Mouse (Mus musculus) right cerebral cortex, adult 18-20 months (tissue): Measurements from ENCODE around the gene F2r.

Experiments used
- DNase-seq: peaks from one replicate; pipeline ENCODE4 v3.0.0; 2022; ENCODE audit warnings: mixed read lengths

Gene F2r

DNA sequence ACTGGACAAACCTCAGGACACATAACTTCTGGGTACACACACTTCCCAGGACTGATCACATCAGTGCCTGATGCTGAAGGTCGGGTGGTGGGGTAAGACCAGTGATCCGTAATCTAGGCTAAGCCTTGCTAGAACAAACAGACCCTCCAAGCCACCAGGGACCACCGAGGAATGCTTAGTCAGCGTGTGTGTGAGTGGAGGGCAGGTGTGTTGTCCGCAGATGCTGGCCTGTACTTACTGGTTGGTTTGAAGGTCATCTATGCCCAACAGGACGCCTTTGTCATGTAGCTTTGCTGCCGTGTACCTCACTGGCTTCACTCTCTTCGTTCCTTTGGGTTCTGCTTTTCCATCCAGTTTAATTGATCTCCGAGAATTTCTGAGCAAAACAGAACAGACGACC is 11.5 kb upstream of the F2r start:
- DNase-seq, result no peak

DNA sequence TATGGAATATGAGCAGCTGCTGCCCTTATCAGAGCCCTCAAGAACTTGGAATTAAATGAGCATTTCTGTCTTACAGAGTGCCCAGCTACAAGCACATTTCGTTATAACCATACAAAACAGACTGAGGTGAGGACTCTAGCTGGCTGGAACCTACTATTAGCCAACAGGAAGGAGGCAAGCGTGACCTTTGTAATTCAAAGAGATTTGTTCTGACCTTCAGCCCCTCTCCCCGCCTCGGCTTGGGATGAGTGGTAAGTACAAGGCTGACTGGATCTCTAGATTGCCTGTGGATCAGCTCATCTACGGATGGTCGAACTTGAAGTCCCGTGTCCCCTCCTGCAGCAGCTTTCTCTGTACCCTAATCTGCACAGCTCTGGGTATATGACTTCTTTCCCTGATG is 8.4 kb upstream of the F2r start:
- DNase-seq, result no peak

DNA sequence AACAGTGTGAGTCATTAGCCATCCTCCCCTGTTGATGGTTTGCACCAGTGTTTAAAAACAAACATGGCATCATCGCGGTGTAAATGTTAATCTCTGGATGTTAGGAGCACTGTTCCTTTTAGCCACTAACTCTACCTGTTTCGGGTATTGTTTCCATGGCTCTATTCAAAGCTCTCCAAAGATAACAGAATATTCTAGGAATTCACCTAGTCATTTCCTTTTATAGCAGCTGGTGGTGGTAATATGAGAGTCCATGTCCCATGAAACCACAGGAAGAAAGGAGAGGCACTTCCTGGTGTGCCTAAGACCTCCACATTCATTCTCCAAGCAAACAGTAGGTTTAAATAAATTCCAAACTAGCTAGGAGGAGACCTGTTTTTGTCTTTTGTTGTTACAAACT is 4.8 kb upstream of the F2r start:
- DNase-seq, result no peak

- DNase-seq, result no peak
Measured at GRCm38 (mm10) chr13:95621563-95621962, 3.3 kb upstream of the F2r start.

DNA sequence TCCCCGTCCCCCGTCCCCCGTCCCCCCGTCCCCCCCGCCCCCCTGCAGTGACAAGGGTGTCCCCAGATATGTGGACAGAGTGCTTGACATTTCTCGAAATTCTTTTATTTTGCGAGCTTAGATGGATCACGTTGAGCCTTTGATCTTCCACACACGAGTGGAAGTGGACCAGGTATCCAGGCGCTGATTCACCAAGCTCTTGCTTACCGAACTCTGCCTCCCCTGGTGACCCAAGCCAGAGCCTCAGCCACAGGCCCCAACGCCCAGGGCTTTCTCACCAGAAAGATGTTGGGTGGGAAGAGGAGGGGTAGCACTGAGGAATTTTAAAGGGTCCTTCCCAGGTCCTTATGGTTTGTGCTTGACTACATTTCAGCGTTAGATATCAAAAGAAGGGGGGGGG is 572 bp upstream of the F2r start:
- DNase-seq, result no peak

DNA sequence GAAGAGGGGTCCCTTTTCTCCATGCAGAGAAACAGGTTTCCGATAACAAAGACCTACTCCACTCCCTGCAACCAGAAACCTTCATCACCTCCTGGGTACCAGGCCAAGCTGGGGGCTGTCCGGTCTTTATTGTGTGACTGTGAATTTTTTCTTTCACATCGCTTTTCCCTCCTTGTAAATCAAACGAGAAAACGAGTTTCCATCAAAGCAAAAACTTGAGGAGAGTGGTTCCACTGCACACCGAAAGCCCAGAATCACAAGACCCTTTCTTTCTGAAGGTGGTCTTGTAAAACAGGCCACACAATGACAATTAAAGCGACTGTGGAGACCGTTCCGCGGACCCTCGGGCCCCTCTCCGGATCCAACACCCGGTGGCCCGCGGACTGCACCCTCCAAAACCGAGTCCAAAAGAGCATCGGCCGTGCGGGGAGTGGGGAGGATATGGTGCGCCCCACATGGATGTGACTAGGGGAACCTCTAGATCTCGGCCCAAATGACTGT is 566 bp downstream of the F2r start:
- DNase-seq, result no peak

DNA sequence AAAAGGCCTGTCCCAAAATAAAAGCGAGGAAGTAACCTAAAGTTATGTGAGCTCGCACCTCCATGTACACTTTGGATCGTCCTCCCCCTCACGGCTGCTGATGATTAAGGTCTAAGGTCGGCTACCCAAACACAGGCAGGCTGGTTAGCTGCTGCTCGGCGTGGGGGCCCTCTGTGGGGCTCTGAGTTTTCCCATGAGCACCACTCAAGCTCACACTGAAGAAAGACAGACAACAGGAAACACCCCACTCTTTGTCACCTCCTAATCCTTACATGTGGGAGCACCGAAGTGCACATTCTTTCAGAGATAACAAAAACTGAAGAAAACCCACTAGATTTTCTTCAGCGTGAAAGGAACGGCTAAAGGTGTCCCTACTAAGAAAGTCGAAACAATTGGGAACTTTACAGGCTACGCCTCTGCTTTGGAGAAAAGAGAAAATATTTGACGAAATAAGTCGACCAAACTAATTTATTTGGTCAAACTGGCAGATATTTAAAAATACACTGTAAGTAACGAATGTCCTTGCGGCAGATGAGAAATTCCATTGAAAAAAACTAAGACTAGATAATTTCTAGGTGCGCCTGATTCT is 1.1 kb downstream of the F2r start:
- DNase-seq, result no peak

GRCm38 (mm10) chr13:95616512-95616911 is 1.8 kb downstream of the F2r start:
- DNase-seq, result no peak

DNA sequence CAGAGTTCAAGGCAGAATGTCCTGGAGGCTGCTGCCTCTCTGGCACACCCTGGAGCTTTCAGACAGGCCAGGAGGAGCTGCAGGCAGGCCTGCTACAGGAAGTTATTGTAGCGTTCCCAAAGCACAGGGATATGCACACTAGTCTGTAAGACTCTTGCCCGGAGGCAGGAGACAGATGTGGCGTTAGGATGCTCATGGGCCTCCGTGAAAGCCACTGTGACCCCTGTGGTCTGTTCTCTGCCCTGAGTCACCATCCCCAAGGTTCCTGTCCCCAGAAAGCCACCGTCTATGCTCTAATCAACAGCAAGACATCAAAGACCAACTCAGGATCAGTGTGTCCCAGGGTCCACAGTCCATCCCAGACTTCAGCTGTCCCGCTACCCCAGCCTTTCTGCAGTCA is 3.5 kb downstream of the F2r start:
- DNase-seq, result no peak

- no peak for DNase-seq
Measured at GRCm38 (mm10) chr13:95612243-95612642, 6.0 kb downstream of the F2r start.

DNA sequence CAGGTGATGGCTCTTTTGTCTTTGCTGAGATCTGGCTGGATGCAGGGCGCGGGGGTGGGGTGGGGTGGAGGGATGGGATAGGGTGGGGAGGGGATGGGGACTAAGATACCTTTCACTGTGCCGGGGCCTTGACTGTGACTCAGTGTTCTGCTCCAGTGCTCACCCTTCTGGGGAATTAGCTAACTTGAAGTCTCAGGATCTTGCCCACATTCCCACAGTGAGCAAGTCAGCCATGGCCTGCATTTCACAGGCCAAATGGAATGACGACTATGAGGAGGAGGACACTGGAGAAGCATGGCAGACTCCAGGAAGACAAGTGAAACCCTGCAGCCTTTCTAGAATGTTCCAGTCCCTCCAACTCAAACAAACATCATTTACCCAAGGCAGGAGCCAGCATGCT is 6.5 kb downstream of the F2r start:
- DNase-seq, result no peak

GRCm38 (mm10) chr13:95610786-95611562 is 7.3 kb downstream of the F2r start:
- no peak for DNase-seq

DNA sequence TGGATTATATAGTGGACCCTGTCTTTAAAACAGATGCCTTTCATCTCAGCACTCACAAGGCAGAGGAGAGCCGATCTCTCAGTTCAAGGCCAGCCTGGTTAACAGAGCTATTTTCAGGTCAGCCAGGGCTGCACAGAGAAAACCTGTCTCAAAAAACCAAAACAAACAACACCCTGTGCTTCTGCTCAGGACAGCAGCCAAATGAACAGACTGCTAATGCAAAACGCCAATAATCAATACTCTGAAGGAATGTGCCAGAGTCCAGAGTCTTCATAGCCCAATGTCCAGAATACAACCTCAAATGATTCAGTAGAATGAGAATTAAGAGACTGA is 9.2 kb downstream of the F2r start:
- DNase-seq, result no peak

- no peak for DNase-seq
Measured at GRCm38 (mm10) chr13:95608416-95609087, 9.7 kb downstream of the F2r start.

GRCm38 (mm10) chr13:95607019-95607418 is 11.3 kb downstream of the F2r start:
- DNase-seq, result no peak

DNA sequence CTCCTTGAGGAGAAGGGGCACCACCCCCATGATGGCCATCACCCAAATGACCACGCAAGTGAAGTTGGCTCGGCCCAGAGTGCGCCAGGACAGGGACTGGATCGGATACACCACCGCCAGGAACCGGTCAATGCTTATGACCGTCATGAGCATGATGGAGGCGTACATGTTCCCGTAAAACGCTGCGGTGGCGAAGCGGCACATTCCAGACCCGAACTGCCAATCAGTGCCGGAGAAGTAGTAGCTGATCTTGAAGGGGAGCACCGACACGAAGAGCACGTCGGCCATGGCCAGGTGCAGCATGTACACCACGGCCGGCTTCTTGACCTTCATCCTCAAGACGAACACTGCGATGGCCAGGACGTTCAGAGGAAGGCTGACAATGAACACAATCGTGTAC is 14.0 kb downstream of the F2r start:
- no peak for DNase-seq

DNA sequence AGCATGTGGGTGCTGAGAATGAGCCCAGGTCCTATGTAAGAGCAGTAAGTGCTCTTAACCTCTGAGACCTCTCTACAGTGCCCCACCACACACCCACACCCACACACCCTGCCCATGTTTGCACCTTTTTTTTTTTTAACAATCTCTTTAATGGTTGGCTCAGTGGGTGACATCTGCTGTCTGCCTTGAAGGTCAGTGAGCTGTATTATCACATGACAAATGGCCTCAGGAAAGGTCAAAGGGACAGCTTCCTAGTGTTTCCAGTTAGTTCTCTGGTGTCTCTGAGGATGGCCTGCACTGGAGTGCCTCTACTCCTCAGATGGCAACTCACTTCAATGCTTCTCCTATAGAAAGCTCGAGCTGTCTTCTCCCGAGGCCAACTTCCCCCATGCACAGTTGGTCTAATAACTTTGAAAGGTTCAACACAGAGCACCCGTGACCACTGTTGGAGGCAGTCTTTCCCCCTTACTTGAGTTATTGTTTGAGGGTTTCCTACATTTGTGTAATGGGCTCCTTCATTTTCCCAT is 18.4 kb downstream of the F2r start:
- no peak for DNase-seq

DNA sequence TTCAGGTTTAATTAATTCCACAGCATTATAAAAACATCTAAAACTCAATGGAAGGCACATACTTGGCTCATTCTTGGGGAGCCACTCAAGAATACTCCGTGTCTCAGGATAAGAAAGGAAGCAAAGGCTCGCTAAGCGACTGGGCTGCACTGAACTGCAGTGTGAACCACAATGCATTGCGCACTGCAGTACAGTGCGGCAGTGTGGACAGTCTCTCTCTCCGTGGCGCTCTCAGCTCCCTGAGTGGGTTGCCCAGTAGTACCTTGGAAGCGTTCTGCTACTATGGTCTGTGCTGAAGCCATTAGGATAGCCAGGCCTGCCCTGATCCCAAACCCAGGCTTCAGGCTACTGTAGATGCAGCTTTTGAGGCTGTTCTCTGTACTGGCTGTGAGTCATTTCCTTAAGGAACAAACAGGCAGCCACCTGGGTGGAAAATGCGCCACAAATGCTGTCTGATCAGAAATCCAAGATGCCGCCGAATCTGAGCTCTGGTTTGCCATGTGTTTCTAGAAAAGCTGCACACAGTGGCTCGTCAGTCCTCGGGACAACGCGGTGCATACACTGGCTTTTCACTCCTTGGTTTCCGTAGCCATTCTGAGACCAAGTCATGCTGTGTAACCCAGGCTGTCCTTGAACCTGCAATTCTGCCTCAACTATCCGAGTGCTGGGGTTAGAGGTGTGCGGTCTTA is 19.9 kb downstream of the F2r start:
- no peak for DNase-seq

GRCm38 (mm10) chr13:95597578-95597977 is 20.7 kb downstream of the F2r start:
- no peak for DNase-seq

- DNase-seq, result no peak
Measured at GRCm38 (mm10) chr13:95596689-95597088, 21.6 kb downstream of the F2r start.

DNA sequence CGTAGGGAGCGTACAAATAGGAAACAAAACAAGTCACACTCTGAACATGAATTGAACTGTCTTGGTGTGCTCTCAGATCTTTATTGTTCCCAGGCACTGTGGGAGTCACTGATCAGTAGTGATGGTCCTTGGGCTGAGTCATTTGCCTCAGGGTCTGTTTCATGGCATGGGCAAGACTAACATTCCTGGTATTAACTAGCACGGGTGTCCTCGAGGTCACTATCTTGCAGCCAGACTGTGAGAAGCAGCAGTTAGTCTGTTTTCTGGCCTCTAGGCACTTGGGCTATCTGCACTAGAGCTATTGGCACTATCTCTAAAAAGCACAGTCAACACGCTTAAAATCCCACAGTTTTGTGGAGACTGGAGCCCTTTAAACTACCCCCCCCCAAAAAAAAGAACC is 22.4 kb downstream of the F2r start:
- DNase-seq, result no peak

DNA sequence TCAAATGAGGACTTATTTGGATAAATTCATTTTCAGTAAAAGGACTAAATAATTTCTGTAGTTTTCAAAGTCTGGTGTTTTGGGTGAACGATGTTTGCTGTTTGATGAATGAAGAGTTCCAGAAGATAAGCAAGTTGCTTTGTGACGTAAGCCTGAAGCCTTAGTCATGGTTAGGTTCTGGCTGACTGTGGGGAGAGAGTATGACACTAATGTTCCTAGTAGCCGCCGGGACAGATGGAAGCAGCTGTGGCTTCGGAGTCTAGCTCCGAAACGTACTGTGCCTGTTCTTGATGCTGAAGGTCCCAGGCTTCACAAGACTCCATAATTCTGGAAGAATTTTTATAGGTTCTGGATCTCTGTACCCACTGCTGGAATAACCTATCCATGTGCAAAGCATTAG is 22.9 kb downstream of the F2r start:
- no peak for DNase-seq

- DNase-seq, result no peak
Measured at GRCm38 (mm10) chr13:95592860-95593259, 25.4 kb downstream of the F2r start.
